Mouse (Mus musculus): ENCODE measurements around the gene Tlr2. TPM values are rescaled to one million over a fixed set of nuclear protein-coding genes. Genes with fewer than 3 reads are reported as not detected.

The Tlr2 gene
- polyA plus RNA-seq, 1 experiment from 2014 or later: 3.9 TPM

DNA sequence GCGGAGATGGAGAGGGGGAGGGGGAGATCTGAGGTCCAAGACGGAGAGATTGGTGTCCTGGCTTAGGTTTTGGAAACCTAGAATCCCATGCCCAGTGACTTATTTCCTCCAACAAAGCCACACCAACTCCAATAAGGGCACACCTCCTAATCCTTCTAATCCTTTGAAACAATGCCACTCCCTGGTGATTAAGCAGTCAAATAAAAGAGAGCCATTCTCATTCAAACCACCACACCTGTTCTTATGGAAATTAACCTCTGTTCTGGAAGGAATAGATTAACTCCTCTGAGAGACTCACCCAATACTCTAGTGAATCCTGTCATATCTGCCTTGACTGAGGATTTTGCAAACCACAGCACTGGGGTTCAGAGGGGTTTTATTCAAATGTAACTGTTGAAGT, 54.5 kb downstream of the Tlr2 start:
- ATAC-seq (ENCODE audit: borderline replicate concordance, extremely low read depth, low FRiP score, low TSS enrichment): no peak
- 75% methylated on average over 2 of the region's 2 CpGs for WGBS
- H3K9me3 ChIP-seq: no peaks in the 10 kb centered on the region
- H3K27me3 ChIP-seq: peaks cover 7% of the 10 kb centered on the region; the same call in 1 of the 2 replicates
- no peak overlapping the region for H3K4me2 ChIP-seq
- peaks cover 21% of the 10 kb centered on the region for H3K4me1 ChIP-seq
- H3K36me3 ChIP-seq: no peaks in the 10 kb centered on the region
- no peak overlapping the region for H3K4me3 ChIP-seq
- H3K9ac ChIP-seq: no peak overlapping the region
- H3K27ac ChIP-seq: no peak overlapping the region

Other genes starting within 250 kb of the Tlr2 start
- gene Sfrp2, start 75.4 kb downstream of the Tlr2 start, polyA plus RNA-seq (2015; fragmentation: Nextera tagmentation; extraction: Ambion mirVana): 85.4 and 86.6 TPM in 2 replicates
- 41.6 and 55.9 TPM in 2 replicates for gene Tmem131l, start 198.4 kb upstream of the Tlr2 start, polyA plus RNA-seq (2015; fragmentation: Nextera tagmentation; extraction: Ambion mirVana)

All from lung, embryonic 15.5 days (tissue).